Mouse (Mus musculus) embryonic facial prominence, embryonic 12.5 days (tissue): ENCODE measurements around the gene Hivep3. TPM values are rescaled to one million over a fixed set of nuclear protein-coding genes. Genes with fewer than 3 reads are reported as not detected.

ENCODE experiments used
- ATAC-seq: fragments of 200-750 bp; cut with Nextera tagmentation; 2 replicates; pipeline ENCODE4 v1.8.0; 2017; ENCODE audit not compliant: insufficient number of reproducible peaks, insufficient read depth, low FRiP score, low TSS enrichment
- H3K27ac ChIP-seq: fragments of 300-500 bp; sonication (generic); 2 replicates; pipeline ENCODE4 v1.5.1; 2016; ENCODE audit warnings: mild to moderate bottlenecking
- H3K27me3 ChIP-seq: fragments of 300-500 bp; sonication (generic); 2 replicates; pipeline ENCODE4 v1.6.1; 2016; ENCODE audit warnings: mild to moderate bottlenecking, moderate library complexity
- H3K36me3 ChIP-seq: fragments of 300-500 bp; sonication (generic); 2 replicates; pipeline ENCODE4 v1.6.1; 2016; ENCODE audit warnings: mild to moderate bottlenecking
- H3K4me1 ChIP-seq: fragments of 300-500 bp; sonication (generic); 2 replicates; pipeline ENCODE4 v1.6.1; 2016
- H3K4me2 ChIP-seq: fragments of 300-500 bp; sonication (generic); replicated peaks from 2 replicates; pipeline ENCODE4 v1.6.1; 2016; ENCODE audit warnings: mild to moderate bottlenecking, moderate library complexity
- H3K4me3 ChIP-seq: fragments of 300-500 bp; sonication (generic); 2 replicates; pipeline ENCODE4 v1.5.1; 2016; ENCODE audit warnings: mild to moderate bottlenecking
- H3K9ac ChIP-seq: fragments of 300-500 bp; sonication (generic); 2 replicates; pipeline ENCODE4 v1.6.1; 2016; ENCODE audit warnings: mild to moderate bottlenecking, moderate library complexity
- H3K9me3 ChIP-seq: fragments of 300-500 bp; sonication (generic); 2 replicates; pipeline ENCODE4 v1.6.1; 2016; ENCODE audit warnings: mild to moderate bottlenecking, moderate library complexity
- WGBS: fragments of 180-500 bp; shearing (Covaris S2); methylation state at CpG from one replicate; pipeline ENCODE4 v1.1.7; 2016; 5-methylcytosine and 5-hydroxymethylcytosine counted together
- polyA plus RNA-seq: library from polyadenylated mRNA; unstranded; fragments of >200 nt; fragmentation: Nextera tagmentation; extraction: Ambion mirVana; gene quantifications from 2 replicates; pipeline ENCODE4 v1.2.1, GENCODE M21; 2016

Gene Hivep3
- polyA plus RNA-seq, 1 experiment from 2014 or later, result 3.2 TPM

DNA sequence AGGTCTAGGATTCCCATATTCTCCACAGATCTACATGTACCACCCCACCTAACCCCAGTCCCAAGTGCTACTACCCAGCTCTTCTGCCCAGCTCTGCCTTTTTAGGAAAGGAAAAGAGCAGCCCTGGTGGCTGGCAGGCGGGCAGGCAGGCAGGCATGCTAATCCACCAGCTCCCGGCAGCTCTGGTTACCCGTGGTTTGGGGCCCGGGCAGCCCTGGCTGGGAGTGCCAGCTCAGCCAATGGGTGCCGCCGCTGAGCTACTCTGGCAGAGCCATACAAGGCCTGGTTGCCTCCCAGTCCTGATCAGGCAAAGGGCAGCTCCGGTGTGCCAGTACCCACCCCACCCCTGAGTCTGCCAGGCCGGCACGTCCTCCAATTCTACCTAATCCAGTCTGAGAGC, 409.3 kb downstream of the Hivep3 start:
- Histone ChIP-seq H3K9ac (no peak overlapping the region), H3K27ac (no peak overlapping the region), H3K27me3 (no peaks in the 10 kb centered on the region), H3K4me1 (no peaks in the 10 kb centered on the region), H3K4me2 (no peak overlapping the region), H3K36me3 (no peaks in the 10 kb centered on the region), H3K9me3 (no peaks in the 10 kb centered on the region), H3K4me3 (no peak overlapping the region)
- ATAC-seq, result no peak
- 84% methylated on average over 9 of the region's 9 CpGs for WGBS

GRCm38 (mm10) chr4:120144343-120144742, 410.8 kb downstream of the Hivep3 start:
- Histone ChIP-seq H3K4me3 (no peak overlapping the region), H3K9me3 (no peaks in the 10 kb centered on the region), H3K4me1 (peaks cover 4% of the 10 kb centered on the region; the same call in 1 of the 2 replicates), H3K4me2 (no peak overlapping the region), H3K36me3 (no peaks in the 10 kb centered on the region), H3K27ac (no peak overlapping the region), H3K9ac (no peak overlapping the region), H3K27me3 (no peaks in the 10 kb centered on the region)
- WGBS, result 83% methylated on average over 5 of the region's 5 CpGs
- no peak for ATAC-seq

DNA sequence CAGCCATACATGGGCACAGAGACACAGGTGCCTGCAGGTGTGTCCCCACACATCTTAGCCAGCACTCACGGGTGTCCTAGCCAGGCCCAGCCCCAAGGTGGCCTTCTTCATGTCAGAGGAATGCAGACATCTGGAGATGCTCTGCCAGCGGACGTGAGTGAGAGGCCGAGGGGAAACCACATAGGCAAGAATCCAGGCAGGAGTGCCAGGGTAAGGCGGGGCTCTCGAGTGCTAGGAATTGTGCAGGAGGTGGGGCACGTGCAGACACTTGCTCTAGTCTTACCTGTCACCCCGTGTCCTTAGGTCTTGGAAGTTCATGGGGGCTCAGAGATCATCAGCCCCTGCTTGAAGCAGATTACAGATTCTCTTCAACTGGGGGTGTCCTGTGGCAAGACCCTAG, 412.3 kb downstream of the Hivep3 start:
- Histone ChIP-seq H3K4me3 (no peak overlapping the region), H3K27me3 (no peaks in the 10 kb centered on the region), H3K4me1 (peaks cover 4% of the 10 kb centered on the region; the same call in 1 of the 2 replicates), H3K9me3 (no peaks in the 10 kb centered on the region), H3K4me2 (no peak overlapping the region), H3K27ac (no peak overlapping the region), H3K9ac (no peak overlapping the region), H3K36me3 (no peaks in the 10 kb centered on the region)
- ATAC-seq, result no peak
- WGBS, result 70% methylated on average over 8 of the region's 8 CpGs

DNA sequence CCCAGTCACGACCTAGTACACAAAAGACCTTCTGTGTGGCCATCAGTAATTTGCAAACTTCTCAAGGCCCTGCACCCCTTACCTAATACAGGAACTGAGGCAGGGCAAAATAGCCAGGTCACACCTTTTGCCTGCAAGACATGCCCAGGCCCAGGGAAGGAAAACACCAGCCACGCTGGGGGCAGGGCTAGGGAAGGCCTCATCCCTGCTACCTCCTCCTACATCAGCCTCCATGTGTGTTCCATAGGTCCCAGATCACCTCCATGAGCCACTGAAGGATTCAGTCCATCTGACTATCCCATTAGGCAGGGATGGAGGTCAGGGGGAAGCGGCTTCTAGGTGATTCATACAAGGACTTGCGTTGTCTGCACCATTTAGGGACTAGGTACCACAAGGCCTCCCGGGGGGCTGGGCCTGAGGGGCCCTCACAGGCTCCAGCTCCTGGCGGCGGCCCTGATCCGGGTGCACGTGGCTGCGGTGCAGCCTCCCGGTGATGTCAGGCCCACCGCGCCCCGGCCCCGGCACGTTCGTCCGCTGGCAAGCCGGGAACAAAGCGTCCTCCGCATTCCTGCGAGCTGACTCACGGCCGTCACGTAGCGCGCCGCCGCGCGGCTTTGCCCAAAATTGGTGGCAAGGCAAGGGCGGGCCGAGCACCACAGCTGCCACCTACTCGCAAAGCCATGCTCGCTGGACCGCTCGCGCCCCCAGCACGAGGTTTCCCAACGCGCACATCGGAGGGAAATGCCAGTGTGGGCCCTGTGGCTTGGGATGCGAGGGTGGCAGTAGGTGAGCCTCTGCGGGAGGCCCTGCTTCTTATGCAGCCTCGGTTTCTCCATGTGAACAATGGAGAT, 414.9 kb downstream of the Hivep3 start:
- Histone ChIP-seq H3K27ac (no peak overlapping the region), H3K9ac (no peak overlapping the region)
- WGBS, result 4% methylated on average over 45 of the region's 45 CpGs

GRCm38 (mm10) chr4:120149142-120149524, 415.5 kb downstream of the Hivep3 start:
- 28% methylated on average over 3 of the region's 3 CpGs for WGBS
- no peaks in the 10 kb centered on the region for H3K9me3 ChIP-seq
- H3K4me2 ChIP-seq, result peak overlapping the region; percentile 49
- H3K4me1 ChIP-seq, result peaks cover 4% of the 10 kb centered on the region; the same call in 1 of the 2 replicates
- 0 out of 2 replicates have a peak, but pooled peaks have one; percentile 2 for ATAC-seq
- no peaks in the 10 kb centered on the region for H3K27me3 ChIP-seq
- H3K9ac ChIP-seq, result no peak overlapping the region
- peak overlapping the region; percentile 22; the same call in 1 of the 2 replicates for H3K4me3 ChIP-seq
- H3K36me3 ChIP-seq, result no peaks in the 10 kb centered on the region
- no peak overlapping the region for H3K27ac ChIP-seq

More for the DNA sequence above, 414.9 kb downstream of the Hivep3 start:
- Histone ChIP-seq H3K27me3 (no peaks in the 10 kb centered on the region), H3K4me2 (peak overlapping the region; percentile 49), H3K9me3 (no peaks in the 10 kb centered on the region), H3K4me1 (peaks cover 4% of the 10 kb centered on the region; the same call in 1 of the 2 replicates), H3K4me3 (peak overlapping the region; percentile 22), H3K36me3 (no peaks in the 10 kb centered on the region)
- ATAC-seq, result peak; percentile 57; the same call in 1 of the 2 replicates

DNA sequence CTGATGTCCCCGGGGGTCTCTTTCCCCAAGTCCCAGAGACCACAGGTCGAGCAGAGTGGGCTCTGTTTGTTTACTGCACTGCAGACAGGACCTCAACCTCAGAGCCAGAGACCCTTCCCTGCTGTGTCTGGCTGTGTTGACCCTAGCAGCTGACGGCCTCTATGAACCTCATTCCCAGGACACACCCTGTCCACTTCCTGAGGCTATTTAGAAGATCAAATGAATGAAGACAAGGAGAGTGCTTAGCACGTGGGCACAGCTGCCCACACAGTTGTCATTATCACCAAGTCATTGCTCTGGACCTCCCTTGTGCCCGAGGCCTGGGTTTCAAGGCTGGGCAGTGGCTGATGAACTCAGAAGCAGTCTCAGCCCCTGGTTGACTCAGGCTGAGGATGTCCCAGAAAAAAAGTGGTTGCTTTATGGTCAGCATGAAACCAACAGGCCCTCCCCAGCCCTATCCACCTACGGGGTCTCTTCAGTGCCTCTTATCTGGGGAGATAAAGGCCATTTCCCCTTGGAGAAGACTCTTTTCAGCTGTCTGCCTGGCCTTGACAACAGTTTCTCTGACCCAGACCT, 416.8 kb downstream of the Hivep3 start:
- peaks cover 4% of the 10 kb centered on the region; the same call in 1 of the 2 replicates for H3K4me1 ChIP-seq
- no peaks in the 10 kb centered on the region for H3K27me3 ChIP-seq
- no peak overlapping the region for H3K27ac ChIP-seq
- no peak overlapping the region for H3K4me2 ChIP-seq
- H3K9ac ChIP-seq, result no peak overlapping the region
- H3K9me3 ChIP-seq, result no peaks in the 10 kb centered on the region
- H3K4me3 ChIP-seq, result no peak overlapping the region
- no peak for ATAC-seq
- 53% methylated on average over 6 of the region's 6 CpGs for WGBS
- no peaks in the 10 kb centered on the region for H3K36me3 ChIP-seq

GRCm38 (mm10) chr4:120151906-120152305, 418.3 kb downstream of the Hivep3 start:
- WGBS, result 86% methylated on average over 6 of the region's 6 CpGs
- Histone ChIP-seq H3K9me3 (no peaks in the 10 kb centered on the region), H3K4me1 (peaks cover 4% of the 10 kb centered on the region; the same call in 1 of the 2 replicates), H3K4me3 (no peak overlapping the region), H3K27me3 (no peaks in the 10 kb centered on the region), H3K9ac (no peak overlapping the region), H3K4me2 (no peak overlapping the region), H3K27ac (no peak overlapping the region), H3K36me3 (no peaks in the 10 kb centered on the region)
- no peak for ATAC-seq

GRCm38 (mm10) chr4:120152648-120153047, 419.1 kb downstream of the Hivep3 start:
- no peaks in the 10 kb centered on the region for H3K9me3 ChIP-seq
- H3K4me1 ChIP-seq, result peaks cover 4% of the 10 kb centered on the region; the same call in 1 of the 2 replicates
- H3K4me3 ChIP-seq, result no peak overlapping the region
- WGBS, result 60% methylated on average over 4 of the region's 4 CpGs
- ATAC-seq, result no peak
- no peak overlapping the region for H3K27ac ChIP-seq
- no peaks in the 10 kb centered on the region for H3K27me3 ChIP-seq
- no peak overlapping the region for H3K9ac ChIP-seq
- no peak overlapping the region for H3K4me2 ChIP-seq
- no peaks in the 10 kb centered on the region for H3K36me3 ChIP-seq

DNA sequence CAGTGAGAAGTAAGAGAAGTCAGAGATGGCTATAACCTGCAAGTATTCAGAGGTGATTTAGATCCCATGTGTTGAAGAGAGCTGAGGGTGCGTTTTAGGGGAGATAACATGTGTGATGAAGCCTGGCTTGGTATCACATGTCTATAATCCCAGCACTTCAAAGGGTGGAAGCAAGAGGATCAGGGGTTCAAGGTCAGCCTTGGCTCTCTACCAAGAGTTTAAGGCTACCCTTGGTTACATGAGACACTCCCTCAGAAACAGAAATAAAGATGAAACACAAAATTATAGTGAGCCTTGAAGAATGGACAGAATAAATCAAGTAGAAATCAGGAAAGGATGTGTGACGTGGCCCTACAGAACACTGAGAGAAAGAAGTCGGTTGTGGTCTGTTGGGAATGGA, 420.2 kb downstream of the Hivep3 start:
- no peak overlapping the region for H3K4me2 ChIP-seq

DNA sequence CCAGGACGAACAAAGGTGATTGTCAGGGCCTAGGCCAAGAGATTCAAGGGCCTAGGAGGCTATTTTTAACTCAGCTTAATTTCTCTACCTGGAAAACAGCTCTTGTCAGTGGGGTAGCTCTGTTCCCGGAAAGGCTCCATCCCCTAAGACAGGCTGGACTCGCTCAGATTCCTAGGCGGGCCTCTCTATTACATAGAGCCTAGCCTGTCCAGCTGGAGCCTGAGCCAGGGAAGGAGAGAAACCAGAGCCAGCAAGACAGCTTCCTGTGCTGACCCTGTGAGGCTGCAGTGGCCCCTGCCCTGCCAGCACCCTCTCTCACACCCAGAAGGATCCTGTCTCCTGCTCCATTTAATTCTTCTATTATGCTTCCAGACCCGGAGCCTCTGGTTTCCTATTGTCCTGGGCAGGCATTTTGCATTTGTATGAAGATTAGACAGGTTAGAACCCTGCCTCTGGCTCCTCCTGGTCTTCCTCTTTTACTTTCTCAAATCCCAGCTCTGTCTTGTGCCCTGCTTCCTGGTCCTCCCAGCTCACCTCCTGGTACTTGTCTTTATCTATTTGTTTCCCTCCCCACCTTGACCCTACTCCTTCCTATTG, 425.2 kb downstream of the Hivep3 start:
- WGBS, result 25% methylated on average over 5 of the region's 5 CpGs
- Histone ChIP-seq H3K27me3 (peaks cover 6% of the 10 kb centered on the region; the same call in 1 of the 2 replicates), H3K27ac (no peak overlapping the region), H3K4me2 (no peak overlapping the region), H3K4me3 (no peak overlapping the region), H3K9ac (no peak overlapping the region; the same call in 1 of the 2 replicates), H3K4me1 (no peaks in the 10 kb centered on the region), H3K9me3 (no peaks in the 10 kb centered on the region), H3K36me3 (no peaks in the 10 kb centered on the region)
- no peak for ATAC-seq

More for the DNA sequence above, 420.2 kb downstream of the Hivep3 start:
- H3K4me1 ChIP-seq, result no peaks in the 10 kb centered on the region
- H3K4me3 ChIP-seq, result no peak overlapping the region
- H3K9me3 ChIP-seq, result no peaks in the 10 kb centered on the region
- no peaks in the 10 kb centered on the region for H3K27me3 ChIP-seq
- H3K27ac ChIP-seq, result no peak overlapping the region
- ATAC-seq, result no peak
- no peaks in the 10 kb centered on the region for H3K36me3 ChIP-seq
- H3K9ac ChIP-seq, result no peak overlapping the region
- 83% methylated on average over 3 of the region's 3 CpGs for WGBS

DNA sequence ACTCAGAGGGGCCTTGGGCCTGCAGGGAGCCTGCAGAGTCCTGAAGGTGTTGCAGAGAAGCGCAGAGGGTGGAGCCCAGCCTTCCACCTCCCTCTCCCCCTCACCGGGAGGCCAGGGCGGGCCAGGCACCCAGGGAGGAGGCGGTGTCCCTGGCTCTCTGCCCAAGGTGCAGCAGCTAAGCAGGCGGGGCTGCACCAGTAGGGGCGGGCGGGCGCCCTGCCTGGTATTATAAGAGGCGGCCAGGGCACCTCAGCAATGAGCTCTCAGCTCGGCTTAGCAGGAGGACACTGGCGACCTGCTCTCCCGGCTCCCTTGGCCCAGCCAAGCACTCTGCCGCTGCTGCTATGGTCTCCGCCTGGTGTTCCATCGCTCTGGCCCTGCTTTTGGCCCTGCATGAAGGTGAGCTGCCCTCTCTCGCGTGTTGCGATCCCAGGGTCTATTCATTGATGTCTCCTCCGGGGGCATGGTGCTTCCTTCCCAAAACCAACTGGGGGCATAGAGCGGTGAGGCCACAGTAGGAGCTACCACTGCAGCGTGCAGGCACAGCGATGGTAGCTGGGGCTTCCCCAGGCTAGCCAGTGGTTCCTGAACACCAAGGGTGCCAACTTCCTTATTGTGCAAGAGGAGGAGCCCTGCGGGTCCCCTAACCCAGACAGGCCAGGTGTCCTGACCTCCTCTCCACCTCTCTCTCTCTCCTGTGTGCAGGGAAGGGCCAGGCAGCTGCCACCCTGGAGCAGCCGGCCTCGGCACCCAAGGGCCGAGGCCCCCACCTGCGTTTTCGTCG, 427.8 kb downstream of the Hivep3 start, which contains the start of gene Edn2:
Gene Edn2, plus strand, starts transcription at position 41 of the 784 bp plus-strand sequence.
- H3K36me3 ChIP-seq, result no peaks in the 10 kb centered on the region
- H3K27me3 ChIP-seq, result peaks cover 6% of the 10 kb centered on the region; the same call in 1 of the 2 replicates
- no peak within 1 kb of the TSS for H3K9ac ChIP-seq
- 39% methylated on average over 28 of the region's 29 CpGs for WGBS
- ATAC-seq, result peak; percentile 58; the same call in 1 of the 2 replicates
- no peaks in the 10 kb centered on the region for H3K9me3 ChIP-seq
- no peaks in the 10 kb centered on the region for H3K4me1 ChIP-seq
- H3K4me2 ChIP-seq, result peak within 1 kb of the TSS; percentile 23
- H3K27ac ChIP-seq, result no peak within 1 kb of the TSS
- H3K4me3 ChIP-seq, result no peak within 1 kb of the TSS
